Mouse (Mus musculus) spleen, adult 12 weeks (tissue): Measurements from ENCODE around the gene Rasa3.

ENCODE experiments used
- DNase-seq: peaks from one replicate; pipeline ENCODE4 v3.0.0; 2022; ENCODE audit warnings: low spot score

Gene Rasa3

GRCm38 (mm10) chr8:13649154-13649515, 28.3 kb downstream of the Rasa3 start:
- no peak for DNase-seq

DNA sequence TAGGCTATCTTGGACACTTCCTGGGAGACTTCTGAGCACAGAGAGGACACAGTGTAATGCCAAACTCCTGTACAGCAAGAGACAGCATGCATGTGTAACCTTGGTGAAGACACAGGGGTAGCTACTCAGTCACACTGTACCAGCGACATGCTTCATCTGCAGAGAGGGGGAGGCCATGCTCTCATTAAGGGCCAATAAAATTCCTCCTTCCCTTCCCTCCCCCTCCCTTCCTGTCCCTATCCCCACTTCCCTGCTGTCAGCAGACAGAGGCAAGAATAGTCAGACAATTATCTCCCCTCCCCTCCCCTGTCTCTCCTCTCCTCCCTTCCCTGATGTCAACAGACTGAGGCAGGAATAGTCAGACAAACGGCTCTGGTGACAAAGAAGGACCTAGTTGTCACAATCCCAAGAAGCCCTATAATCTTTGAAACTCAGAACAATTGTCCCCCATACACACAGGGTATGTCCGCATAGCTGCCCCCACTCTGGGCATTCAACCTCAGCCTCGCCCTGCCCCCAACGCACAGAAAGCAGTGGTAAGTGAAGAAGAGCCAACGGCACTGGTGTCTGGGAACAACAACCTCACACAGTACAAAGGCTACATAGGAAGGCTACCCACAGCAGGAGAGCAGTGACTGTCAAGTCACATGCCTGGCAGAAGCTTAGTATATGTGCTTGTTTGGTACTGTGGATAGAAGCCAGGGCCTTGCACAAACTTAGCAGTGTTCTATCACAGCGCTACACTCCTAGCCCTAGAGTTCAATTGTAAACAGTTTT, 28.8 kb downstream of the Rasa3 start:
- DNase-seq, result no peak

DNA sequence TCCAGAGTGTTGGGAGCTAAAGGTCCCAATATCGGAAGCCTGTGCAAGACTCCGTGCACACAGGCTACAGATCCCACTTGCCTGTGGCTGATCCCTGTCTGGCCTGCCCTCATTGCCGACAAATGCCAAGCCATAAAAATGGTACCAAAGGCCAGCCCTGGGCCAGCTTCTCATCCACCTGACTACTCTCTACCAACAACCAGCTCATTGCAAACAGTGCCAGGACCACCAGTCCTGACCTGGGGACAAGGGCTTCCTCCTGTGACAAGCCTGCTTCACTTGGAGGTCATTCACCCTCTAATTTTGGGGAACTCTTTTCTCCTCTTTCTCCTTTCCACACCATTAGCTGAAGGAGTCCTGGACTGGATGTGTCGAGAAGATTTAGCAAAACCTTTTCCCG, 29.8 kb downstream of the Rasa3 start:
- no peak for DNase-seq

DNA sequence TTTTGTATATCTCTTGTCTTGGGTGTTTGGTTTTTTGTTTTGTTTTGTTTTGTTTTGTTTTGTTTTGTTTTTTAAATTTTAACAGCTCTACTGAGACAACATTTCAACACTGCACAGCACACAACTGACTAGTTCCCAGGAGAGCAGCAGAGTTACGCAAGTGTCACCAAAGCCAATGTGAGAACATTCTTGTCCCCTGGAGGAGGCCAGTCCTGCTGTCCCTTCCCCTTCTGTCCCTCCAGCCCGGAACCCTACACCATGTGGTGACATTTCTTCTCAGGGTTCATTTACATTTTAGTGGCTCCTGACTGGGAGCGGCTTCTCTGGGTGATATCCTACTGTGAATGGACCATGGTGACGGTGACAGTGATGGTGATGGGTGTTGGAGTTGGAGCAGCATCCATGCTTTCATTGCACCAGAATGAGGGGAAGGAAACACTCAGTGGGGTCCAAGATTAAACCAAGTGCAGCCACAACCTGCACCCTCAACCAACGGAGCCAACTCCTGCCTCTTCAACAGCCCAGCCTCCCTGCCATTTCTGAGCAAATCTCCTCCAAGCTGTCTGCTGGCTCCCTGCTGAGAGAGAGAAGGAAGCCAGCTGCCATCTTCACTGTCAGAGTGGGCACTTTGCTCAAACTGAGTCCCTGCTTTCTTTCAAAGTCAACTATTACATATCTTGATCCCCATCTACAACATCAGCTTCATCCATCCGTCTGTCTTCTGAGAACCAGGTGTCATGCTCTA, 32.3 kb downstream of the Rasa3 start:
- DNase-seq, result no peak

- DNase-seq, result no peak
Measured at GRCm38 (mm10) chr8:13644155-13644554, 33.2 kb downstream of the Rasa3 start.

DNA sequence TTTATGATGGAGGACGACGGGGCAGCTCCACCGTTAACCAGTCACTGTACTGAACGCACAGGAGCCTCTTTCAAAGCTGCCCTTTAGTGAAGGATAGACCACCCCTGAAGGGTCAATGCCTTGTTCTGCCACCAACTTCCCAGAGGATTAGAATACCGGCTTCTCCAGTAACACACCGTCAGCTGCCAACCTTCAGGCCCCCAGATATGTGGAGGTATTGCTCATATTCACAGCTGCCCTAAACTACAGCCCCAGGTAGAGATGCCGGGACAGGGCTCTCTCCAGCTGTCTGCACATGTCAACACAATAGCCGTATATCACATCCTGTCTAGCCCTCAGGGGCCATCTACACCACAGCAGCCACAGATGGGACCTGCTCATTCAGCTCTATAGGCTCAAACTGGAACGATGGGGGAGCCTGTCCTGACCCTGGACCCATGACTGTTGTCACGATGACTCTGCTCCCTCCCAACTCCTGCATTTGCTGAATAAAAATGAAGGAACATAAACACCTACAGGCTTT, 34.7 kb downstream of the Rasa3 start:
- DNase-seq, result no peak

GRCm38 (mm10) chr8:13641206-13641605, 36.2 kb downstream of the Rasa3 start:
- no peak for DNase-seq

DNA sequence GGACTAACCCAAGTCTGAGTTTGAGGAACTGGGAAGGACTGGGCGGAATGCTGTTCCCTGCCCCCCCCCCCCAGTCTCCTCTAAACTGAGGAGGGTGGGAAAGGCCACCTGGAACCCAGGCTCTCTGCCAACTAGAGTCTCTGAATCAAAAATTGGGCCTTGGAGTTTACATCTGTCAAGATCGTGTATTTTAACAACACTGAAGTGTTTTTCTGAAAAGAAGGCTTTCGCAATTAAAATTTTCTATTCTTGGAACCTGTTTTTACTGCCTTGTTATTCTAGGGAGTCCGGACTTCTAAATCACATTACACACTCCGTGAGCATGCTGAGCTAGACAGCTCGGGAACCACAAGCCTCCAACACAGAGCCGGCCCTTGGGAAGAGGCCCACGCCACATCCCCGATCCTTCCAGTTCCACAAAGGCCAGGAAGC, 36.9 kb downstream of the Rasa3 start:
- DNase-seq, result no peak

DNA sequence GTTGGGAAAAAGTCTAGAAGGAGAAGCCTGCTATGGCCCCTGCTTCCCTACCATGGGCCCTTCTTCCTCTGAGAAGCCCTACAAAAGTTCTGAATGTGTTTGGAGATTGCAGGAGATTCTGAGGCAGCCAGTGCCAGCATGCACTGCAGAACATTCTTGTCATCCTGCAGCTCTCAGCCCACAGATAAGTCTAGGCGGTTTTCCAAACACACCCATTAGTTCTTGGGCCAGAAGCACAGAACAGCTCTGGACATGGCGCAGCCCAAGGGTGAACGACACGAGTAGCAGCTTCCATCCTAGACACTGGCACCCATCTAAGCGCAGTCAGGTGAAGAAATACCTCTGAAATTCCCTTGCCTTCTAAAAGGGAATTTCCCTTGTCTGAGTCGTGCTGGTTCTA, 44.3 kb downstream of the Rasa3 start:
- no peak for DNase-seq

DNA sequence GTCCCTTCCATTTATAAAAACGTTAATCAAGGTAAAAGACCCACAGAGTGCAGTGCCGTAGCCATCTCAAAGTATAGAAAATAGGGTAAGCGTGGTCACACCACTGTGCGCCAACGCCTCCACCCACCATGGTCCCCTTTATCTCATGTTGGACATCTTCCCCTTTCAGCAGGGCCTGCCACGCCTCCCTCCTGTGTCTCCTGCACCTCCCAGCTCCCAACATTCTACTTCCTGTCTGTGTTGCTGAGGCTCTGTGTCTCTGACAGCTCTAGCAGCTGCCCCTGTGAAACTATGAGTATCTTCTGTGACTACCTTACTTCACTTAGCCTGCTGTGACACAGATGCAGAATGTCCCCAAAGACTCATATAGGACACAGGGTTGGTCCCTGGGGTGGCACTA, 45.1 kb downstream of the Rasa3 start:
- DNase-seq, result no peak

GRCm38 (mm10) chr8:13630754-13631153, 46.6 kb downstream of the Rasa3 start:
- DNase-seq, result no peak

DNA sequence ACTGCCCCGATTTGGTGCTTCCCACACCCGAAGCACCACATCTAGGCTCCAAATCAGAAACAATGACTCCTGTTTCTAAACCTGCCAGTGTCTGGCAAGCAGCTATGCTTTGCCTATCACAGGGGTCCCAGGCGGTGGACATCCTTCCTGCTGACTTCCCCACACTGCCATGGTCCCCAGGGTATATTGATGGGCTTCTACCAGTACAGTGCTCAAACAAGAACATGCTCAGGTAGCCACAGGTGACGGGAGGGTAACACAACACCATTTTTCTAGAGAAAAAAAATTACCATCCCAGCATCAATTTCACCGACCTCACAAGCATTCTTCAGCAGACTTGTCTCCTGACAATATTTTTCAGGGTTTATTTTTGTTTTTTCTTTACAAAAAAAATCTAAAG, 47.2 kb downstream of the Rasa3 start:
- DNase-seq, result no peak

DNA sequence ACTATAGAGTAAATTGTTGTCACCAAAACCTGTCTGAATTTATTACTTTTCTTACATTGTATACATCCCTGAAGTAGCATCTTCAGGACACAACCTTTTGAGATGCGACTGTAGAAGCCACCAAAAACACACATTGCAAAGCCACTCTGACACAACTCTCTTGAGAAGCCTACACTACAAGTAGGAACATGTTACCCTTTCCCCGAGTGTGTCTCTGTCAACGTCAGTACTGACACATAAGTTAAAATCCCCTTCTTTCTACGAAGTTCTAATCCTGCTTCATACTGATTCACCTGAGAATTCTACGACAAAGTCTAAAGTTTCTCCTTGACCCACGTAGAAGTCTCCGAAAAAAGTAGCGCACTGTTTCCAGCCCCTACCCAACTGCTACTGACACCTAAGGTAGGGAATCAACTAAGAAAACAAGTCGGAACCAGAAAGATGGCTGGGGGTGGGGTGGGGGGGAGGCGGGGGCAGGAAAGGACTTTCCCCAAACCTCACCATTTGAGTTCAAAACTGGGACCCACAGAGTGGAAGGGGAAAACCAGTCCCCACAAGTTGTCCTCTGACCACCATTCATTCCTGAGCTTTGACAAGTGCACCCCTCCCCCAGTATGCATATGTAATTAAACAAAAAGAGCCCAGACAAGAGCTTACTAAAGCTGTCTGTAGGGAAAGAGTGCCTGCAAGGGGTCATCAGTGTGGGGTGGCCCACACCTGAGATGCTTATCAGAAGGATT, 47.9 kb downstream of the Rasa3 start:
- no peak for DNase-seq

GRCm38 (mm10) chr8:13628067-13628466, 49.3 kb downstream of the Rasa3 start:
- DNase-seq, result no peak

DNA sequence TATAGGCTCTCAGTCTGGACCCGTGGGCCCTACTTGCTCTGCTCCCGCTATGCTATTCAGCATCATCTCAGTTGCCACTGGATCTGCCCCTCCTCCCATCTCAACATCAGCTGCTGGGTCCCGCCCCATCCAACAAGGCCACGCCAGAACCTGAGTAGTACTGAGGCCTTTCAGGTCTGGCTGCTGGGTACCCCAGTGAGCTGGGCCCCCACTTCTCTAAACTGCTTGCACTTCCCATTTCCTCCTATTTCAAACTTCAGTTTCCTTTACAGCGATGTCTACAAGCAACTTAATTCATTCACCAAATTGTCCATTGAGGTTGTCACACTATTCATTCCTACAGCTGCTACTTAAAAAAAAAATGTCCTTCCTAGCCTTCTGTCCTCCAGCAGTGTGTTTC, 49.8 kb downstream of the Rasa3 start:
- DNase-seq, result no peak

GRCm38 (mm10) chr8:13626114-13626513, 51.3 kb downstream of the Rasa3 start:
- no peak for DNase-seq

DNA sequence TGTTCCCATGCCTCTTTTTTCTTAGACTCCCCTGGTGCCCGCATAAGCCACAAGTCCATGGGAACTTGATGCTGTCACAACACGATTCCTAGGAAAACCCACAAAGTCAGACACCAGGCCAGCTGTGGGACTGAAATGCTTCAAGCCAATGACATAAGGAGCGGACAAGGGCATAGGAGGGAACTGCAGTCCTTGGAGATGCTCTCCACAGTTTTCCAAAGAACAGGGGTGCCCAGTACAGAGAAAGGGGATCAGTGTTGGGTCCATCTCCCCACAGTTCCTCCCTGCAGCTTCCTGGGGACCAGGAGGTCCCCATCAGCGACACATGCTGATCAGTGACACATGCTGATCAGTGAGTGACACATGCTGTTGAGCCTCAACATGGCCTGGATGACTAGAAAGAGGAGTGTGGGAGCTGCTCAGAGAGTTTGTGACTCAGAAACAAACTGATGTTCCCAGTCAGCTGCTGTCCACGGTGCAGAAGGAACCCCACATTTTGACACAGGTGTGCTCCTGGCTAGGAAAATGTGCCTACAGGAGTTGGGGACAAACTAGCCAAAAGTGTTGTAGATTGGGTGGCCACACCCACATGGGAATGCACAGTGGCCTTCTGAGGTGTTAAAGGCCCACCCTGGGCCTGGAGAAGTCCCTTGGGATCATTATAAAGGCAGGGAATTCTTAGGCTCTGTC, 52.0 kb downstream of the Rasa3 start:
- no peak for DNase-seq

GRCm38 (mm10) chr8:13624863-13625262, 52.5 kb downstream of the Rasa3 start:
- no peak for DNase-seq

GRCm38 (mm10) chr8:13623911-13624421, 53.4 kb downstream of the Rasa3 start:
- DNase-seq, result no peak

GRCm38 (mm10) chr8:13623038-13623750, 54.2 kb downstream of the Rasa3 start:
- no peak for DNase-seq

GRCm38 (mm10) chr8:13620226-13620920, 57.0 kb downstream of the Rasa3 start:
- DNase-seq, result no peak
